Mouse (Mus musculus) kidney, adult 11 months (tissue): ENCODE results near the gene Col25a1.

Experiments
- DNase-seq: peaks from one replicate; pipeline ENCODE4 v3.0.0; 2022

The Col25a1 gene

GRCm38 (mm10) chr3:130328909-130329308 lies 197.6 kb downstream of the Col25a1 start:
- no peak for DNase-seq

GRCm38 (mm10) chr3:130329833-130330555 lies 198.7 kb downstream of the Col25a1 start:
- no peak for DNase-seq

DNA sequence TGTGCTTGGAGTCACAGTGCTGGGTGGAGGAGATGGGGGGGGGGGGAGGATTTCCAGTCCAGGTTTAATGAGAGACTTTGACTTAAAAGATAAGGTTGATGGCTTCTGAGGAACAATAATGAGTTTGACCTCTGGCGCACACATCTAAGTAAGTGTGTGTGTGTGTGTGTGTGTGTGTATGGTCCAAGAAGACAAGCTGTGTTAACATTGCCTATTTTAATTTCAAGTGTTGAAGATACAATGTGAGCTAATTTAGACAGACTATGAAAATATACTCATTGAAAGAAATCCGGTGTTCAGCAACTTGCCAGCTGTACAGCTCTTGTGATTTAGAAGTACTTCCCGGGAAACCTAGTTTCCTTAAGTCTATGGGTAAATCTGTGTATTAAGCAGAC lies 199.3 kb downstream of the Col25a1 start:
- no peak for DNase-seq

DNA sequence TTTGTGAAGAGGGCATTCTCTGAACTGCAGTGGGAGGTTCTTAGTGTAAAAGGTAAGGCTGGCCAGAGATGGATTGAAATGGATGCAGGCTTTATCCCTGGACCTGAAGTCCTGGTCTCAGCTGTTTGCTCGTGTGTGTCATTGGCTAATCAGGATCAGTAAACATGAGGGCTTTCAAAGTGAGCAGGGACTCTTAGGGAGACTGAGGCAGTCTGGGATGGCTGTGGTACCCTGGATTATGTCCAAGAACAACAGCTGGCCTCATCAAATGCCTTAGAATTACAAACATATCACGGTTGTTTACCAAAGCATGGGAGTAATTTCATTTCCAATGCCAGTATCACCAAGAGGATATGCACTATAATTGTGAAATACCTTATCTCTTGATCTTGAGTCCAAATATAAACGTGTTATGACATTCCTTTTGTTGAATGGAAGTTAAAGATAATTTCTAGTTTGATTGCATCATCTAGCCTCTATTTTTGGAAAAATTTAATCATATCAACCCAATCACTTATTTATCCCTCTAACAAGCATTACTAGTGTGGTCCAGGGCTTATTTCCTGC lies 201.1 kb downstream of the Col25a1 start:
- DNase-seq: no peak

DNA sequence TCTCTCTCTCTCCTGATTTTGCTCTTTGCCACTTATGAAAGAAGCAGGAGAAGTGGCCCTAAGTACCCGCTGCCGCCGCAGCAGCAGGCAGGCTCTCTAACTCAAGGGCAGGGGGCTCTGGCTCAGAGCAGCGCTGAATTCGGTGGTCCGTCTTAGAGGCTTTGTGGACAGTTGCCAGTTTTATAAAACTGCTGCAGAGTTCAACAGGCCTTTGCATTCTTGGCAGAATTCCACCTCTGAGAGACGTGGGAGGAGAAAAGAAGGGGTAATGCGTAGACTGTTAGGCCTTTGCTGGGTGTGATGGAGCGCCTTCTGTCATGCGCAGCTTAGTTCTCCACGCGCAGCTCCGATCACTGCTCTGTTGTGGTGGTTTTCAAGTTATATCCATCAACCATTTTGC lies 206.6 kb downstream of the Col25a1 start:
- DNase-seq: no peak

DNA sequence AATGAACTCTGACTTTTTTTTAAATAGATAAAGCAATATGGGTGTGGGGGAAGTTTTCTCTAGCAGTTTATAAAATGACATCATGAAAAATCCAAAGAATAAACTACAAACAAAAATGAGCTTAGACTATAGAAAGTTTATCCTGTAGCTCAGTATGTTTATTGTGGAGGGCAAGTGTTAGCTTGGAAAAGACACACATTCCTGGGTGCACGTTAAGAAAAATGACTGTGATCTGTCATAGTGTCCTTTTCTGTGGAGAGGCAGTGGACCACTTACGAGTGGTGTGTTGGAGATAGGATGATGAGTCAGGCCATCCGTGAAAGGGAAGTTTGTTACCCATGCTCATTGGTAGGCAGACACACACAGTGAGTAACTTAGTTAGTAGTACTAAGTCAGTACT lies 207.1 kb downstream of the Col25a1 start:
- DNase-seq: no peak

GRCm38 (mm10) chr3:130350161-130350560 lies 218.9 kb downstream of the Col25a1 start:
- DNase-seq: no peak

DNA sequence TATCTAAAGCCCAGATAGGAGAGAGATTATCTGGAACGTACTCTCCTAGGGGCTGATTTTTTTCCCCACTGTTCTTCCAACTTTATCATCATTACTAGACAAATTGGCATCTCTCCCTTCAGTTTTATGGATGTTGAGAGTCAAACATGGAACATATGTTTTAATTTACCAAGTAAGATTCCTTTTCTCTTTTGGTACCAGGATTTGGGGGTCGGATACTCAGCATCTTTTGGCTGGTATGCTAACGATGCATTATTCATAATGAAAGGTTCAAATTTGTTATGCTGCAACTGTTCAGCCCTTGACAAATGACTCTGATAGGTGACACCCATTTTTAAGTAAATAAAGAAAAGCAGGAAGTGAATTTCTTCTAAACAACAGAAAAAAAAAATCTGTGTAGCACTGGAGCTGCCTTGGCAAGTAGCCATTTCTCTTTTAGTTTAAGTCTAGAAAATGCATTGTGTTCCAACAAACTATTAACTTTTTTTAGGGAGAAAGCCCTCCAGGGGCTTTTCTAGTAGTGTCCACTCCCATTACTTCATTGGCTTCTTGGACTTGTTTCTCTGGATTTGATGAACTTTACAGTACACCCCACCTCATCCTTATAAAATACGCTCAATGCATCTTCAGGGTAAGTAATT lies 223.2 kb downstream of the Col25a1 start:
- DNase-seq: no peak

- no peak for DNase-seq
These were observed 225.4 kb downstream of the Col25a1 start for GRCm38 (mm10) chr3:130356575-130357173.

GRCm38 (mm10) chr3:130360813-130361212 lies 229.5 kb downstream of the Col25a1 start:
- no peak for DNase-seq

DNA sequence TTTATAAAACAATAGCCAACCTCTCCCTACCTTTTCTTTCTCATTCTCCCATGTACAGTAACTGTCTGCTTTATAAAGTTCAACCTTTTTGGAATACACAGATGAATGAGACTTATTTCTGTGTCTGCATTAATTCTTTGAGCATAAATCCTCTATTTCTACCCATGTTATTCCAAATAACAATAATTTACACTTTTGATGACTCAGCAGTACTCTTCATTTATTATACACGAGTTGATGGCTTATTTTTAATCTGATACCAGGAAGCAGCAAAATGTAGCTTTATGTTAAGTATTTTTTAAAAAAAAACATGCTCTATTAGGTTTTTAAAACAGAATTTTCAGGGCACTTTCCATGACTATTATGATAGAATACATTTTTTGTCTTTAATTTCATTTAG lies 230.6 kb downstream of the Col25a1 start:
- DNase-seq: no peak

GRCm38 (mm10) chr3:130362797-130363367 lies 231.6 kb downstream of the Col25a1 start:
- DNase-seq: no peak

DNA sequence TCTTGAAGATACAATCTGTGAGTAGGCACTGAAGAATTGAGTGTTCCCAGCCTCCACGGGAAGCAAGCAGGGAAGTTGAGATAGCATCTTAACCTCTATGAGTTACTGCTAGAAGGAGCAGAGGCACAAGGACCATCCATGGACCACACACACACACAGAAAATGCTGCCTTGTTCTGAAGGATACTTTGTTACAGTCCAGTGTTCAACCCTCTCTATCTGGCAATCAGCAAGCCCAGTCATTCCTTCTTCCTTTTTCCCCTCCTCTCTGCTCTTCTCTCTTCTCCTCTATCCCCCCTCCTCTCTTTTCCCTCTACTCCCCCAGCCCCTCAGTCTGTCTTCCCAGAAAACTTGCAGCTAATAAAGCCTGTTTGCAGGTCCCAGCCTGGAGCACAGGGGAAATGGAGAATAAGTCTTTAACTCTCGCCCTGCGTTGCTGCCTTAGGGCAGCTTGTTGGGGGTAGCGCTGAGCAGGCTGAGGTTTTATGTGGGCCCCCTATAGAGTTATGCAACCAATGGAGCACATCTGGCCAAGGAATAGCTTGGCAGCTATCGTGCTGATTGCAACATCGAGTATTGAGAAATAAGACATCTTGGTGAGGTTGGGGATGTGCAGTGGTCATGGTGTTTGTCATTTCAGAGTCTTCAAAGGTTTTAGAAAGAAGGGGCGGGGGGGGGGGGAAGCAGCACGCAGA lies 235.8 kb downstream of the Col25a1 start:
- no peak for DNase-seq

GRCm38 (mm10) chr3:130368352-130368751 lies 237.1 kb downstream of the Col25a1 start:
- DNase-seq: no peak

- DNase-seq: no peak
These were observed 237.8 kb downstream of the Col25a1 start for GRCm38 (mm10) chr3:130369113-130369512.

DNA sequence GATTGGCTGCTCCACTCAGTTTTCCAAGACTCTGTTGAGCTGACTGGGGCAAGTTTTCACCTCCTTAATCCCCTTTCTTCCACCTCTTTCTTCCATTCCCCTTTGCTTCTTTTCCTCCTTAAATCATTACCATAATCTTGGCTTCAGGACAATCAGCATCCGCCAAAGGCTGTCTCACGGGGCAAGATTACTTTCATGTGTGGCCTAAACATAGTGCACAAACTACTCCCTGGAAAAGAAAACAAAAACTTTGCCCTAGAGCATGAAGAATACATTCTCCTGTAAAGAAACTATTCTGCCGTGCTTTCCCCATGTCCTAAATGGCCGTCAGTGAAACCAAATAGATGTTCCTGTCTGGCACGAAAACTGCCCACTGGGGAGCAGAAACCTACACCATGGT lies 238.9 kb downstream of the Col25a1 start:
- no peak for DNase-seq

DNA sequence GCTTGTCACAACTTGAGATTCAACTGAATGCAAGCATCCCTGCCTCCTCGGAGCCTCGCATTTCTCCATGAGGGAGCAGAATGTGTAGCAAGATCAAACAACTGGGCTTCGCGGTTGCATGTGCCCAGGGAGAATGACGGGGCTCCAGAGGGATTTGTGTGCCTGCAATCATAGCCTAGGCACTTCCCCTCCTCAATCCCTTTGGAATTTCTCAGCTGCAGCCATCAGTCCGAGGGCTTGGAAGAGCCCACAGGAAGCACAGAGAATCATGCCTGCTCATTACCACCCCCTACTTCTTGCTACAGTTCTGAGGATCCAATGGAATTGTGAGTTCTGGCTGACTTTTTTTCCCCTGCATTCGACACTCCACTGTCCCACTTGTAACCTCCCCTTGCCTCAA lies 241.8 kb downstream of the Col25a1 start:
- no peak for DNase-seq

- DNase-seq: no peak
These were observed 243.5 kb downstream of the Col25a1 start for GRCm38 (mm10) chr3:130374620-130375341.

DNA sequence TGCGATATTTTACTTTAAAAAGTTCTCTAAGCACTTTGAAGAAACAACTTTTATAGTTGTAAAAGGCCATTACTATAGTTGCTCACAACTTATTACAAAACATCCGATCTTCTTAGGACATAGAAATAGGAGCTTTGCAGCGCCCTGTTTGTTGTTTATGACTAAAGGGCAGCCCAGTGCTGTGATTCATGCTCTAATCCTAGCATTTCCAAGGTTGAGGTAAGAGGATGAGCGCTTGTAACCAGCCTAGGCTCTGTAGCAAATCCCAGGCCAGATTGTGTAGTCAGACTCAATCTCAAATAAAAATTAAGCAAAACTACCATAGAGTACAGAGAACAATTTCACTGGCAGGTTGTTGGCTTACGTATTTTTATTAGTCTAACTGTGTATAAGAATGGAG lies 246.5 kb downstream of the Col25a1 start:
- no peak for DNase-seq

- no peak for DNase-seq
These were observed 247.3 kb downstream of the Col25a1 start for GRCm38 (mm10) chr3:130378626-130379025.

DNA sequence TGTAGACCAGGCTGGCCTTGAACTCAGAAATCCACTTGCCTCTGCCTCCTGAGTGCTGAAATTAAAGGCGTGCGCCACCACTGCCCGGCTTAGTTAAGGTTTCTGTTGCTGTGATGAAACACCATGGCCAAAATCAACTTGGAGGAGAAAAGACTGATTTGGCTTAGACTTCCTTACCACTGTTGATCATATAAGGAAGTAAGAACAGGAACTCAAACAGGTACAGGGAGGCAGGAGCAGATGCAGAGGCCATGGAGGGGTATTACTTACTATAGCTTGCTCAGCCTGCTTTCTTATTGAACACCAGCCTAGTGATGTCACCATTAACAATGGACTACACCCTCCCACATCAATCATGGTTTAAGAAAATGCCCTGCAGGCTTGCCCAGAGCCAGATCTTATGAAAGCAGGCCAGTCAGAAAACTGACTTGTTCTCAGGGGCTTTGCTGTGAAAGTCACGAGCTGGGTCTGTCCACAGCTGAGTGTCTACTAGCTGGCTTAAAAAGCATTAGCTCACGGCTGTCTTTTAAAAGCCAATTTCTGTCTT lies 249.1 kb downstream of the Col25a1 start:
- no peak for DNase-seq

DNA sequence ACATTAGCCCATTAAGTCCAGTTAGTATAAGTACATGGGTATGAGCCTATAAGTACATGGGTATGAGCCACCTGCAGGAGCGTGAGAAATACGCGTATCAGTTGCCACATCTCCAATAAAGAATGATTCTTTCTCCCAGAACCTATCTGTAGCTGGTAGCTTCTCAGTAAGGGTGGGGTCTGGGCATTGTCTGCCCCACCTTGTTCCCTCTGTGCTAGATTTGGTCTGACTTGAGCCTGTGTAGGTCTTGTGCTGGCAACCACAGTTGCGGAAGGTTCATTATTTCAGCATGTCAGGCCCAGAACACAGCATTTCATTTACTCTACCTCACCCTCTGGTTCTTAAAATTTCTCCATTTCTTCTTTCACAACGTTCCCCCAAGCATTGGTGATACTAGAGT lies 250.4 kb downstream of the Col25a1 start:
- DNase-seq: no peak
